Mouse (Mus musculus) midbrain, embryonic 14.5 days (tissue): Measurements from ENCODE around the gene Tfap4. TPM values are rescaled to one million over a fixed set of nuclear protein-coding genes. Genes with fewer than 3 reads are reported as not detected.
A peak's percentile ranks its signal among the peaks of the same experiment; 100 is the strongest.

ENCODE experiments used
- ATAC-seq: fragments of 200-750 bp; cut with Nextera tagmentation; 2 replicates; pipeline ENCODE4 v1.8.0; 2017; ENCODE audit warnings: moderate number of reproducible peaks, moderate library complexity; ENCODE audit not compliant: low FRiP score, low TSS enrichment
- DNase-seq: peaks from one replicate; pipeline ENCODE4 v3.0.0-alpha.2; 2015
- H3K27ac ChIP-seq: fragments of 300-500 bp; sonication (generic); replicated peaks from 2 replicates; pipeline ENCODE4 v1.5.1; 2014; ENCODE audit warnings: mild to moderate bottlenecking, low read depth, low read length, moderate library complexity
- H3K27me3 ChIP-seq: fragments of 300-500 bp; sonication (generic); 2 replicates; pipeline ENCODE4 v1.6.1; 2014; ENCODE audit warnings: low read length, control low read depth, mixed read lengths; ENCODE audit not compliant: control insufficient read depth, insufficient read depth
- H3K36me3 ChIP-seq: fragments of 300-500 bp; sonication (generic); 2 replicates; pipeline ENCODE4 v1.6.1; 2014; ENCODE audit warnings: low read length, control low read depth; ENCODE audit not compliant: control insufficient read depth, insufficient read depth
- H3K4me1 ChIP-seq: fragments of 300-500 bp; sonication (generic); 2 replicates; pipeline ENCODE4 v1.6.1; 2014; ENCODE audit warnings: mild to moderate bottlenecking, antibody characterized with exemption, low read length, control low read depth; ENCODE audit not compliant: control insufficient read depth, insufficient read depth
- H3K4me2 ChIP-seq: fragments of 300-500 bp; sonication (generic); 2 replicates; pipeline ENCODE4 v1.6.1; 2014; ENCODE audit warnings: mild to moderate bottlenecking, low read length, moderate library complexity
- H3K4me3 ChIP-seq: fragments of 300-500 bp; sonication (generic); replicated peaks from 2 replicates; pipeline ENCODE4 v1.5.1; 2014; ENCODE audit warnings: low read depth, low read length
- H3K9ac ChIP-seq: fragments of 300-500 bp; sonication (generic); replicated peaks from 2 replicates; pipeline ENCODE4 v1.6.1; 2014; ENCODE audit warnings: mild to moderate bottlenecking, low read length, moderate library complexity
- H3K9me3 ChIP-seq: fragments of 300-500 bp; sonication (generic); 2 replicates; pipeline ENCODE4 v1.6.1; 2016; ENCODE audit warnings: low read length, control low read depth, mixed read lengths; ENCODE audit not compliant: control insufficient read depth
- WGBS: fragments of 180-500 bp; shearing (Covaris S2); extraction: QIAGEN DNeasy Blood & Tissue Kit; methylation state at CpG from one replicate; pipeline ENCODE4 v1.1.7; 2014; 5-methylcytosine and 5-hydroxymethylcytosine counted together
- polyA plus RNA-seq: library from polyadenylated mRNA; unstranded; fragments of >200 nt; fragmentation: Nextera tagmentation; extraction: Ambion mirVana; gene quantifications from 2 replicates; pipeline ENCODE4 v1.2.1, GENCODE M21; 2014

The Tfap4 gene
- polyA plus RNA-seq = 7.2 and 8.9 TPM in 2 replicates

GRCm38 (mm10) chr16:4559715-4560144, at the start of gene Tfap4:
Gene Tfap4 (minus strand): TSS chr16:4559854.
- Histone ChIP-seq H3K36me3 (no peaks in the 10 kb centered on the region), H3K9me3 (no peaks in the 10 kb centered on the region), H3K27me3 (no peaks in the 10 kb centered on the region), H3K4me2 (peak within 1 kb of the TSS; percentile 90), H3K9ac (peak within 1 kb of the TSS; percentile 68), H3K27ac (peak within 1 kb of the TSS; percentile 93), H3K4me3 (peak within 1 kb of the TSS; percentile 70), H3K4me1 (peaks cover 9% of the 10 kb centered on the region)
- peak; percentile 91 for DNase-seq
- 0% methylated on average over 17 of the region's 17 CpGs for WGBS
- ATAC-seq = peak; percentile 37; the same call in 1 of the 2 replicates

GRCm38 (mm10) chr16:4608532-4609059, 48.9 kb upstream of the Tfap4 start:
- Histone ChIP-seq H3K36me3 (peaks cover 45% of the 10 kb centered on the region), H3K4me1 (peaks cover 31% of the 10 kb centered on the region), H3K9me3 (no peaks in the 10 kb centered on the region), H3K4me2 (no peak overlapping the region), H3K27me3 (no peaks in the 10 kb centered on the region), H3K4me3 (no peak overlapping the region), H3K9ac (no peak overlapping the region), H3K27ac (no peak overlapping the region)
- no peak for ATAC-seq
- no peak for DNase-seq
- WGBS = 87% methylated on average over 19 of the region's 19 CpGs

- Histone ChIP-seq H3K9me3 (no peaks in the 10 kb centered on the region), H3K36me3 (peaks cover 39% of the 10 kb centered on the region), H3K4me1 (peaks cover 33% of the 10 kb centered on the region), H3K9ac (no peak overlapping the region), H3K4me3 (no peak overlapping the region), H3K4me2 (no peak overlapping the region), H3K27me3 (no peaks in the 10 kb centered on the region), H3K27ac (no peak overlapping the region)
- DNase-seq = peak; percentile 93
- ATAC-seq = peak; percentile 53; the same call in 1 of the 2 replicates
- WGBS = 57% methylated on average over 9 of the region's 9 CpGs
Measured at GRCm38 (mm10) chr16:4607818-4608531, 48.3 kb upstream of the Tfap4 start.

DNA sequence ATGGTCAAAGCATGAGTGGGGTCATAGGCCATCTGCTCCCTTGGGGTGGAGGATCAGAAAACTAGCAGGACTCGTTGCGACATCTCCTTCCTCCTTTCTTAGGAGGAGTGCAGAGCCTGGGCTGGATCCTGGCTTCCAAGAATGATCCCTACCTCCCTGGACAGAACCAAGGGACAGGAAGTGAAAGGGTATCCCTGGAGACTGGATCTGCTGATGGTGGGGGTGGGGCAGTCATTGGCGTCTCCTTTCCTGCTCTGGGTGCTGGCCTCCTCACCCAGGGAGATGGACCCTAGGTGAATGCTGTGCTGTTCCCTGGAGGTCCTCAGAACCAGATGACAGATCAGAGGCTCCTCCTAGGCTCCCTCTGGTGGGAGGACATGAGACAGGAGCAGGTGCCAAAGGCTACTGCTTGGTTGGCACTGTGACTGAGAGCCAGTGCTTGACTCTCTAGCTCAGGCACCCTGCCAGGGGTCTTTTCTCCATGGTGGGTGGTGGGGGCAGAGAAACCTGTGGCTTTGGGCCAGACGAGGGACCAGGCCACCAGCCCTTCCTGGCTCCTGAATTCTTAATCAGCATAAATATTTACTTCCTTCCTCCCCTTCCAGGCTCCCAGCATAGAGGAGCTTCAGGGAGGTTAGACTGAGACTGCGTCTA, 46.9 kb upstream of the Tfap4 start:
- Histone ChIP-seq H3K27ac (no peak overlapping the region), H3K27me3 (no peaks in the 10 kb centered on the region), H3K36me3 (peaks cover 26% of the 10 kb centered on the region), H3K4me1 (peaks cover 41% of the 10 kb centered on the region), H3K9me3 (no peaks in the 10 kb centered on the region), H3K9ac (no peak overlapping the region), H3K4me2 (no peak overlapping the region), H3K4me3 (no peak overlapping the region)
- DNase-seq = peak; percentile 67
- peak; percentile 41; the same call in 1 of the 2 replicates for ATAC-seq
- 33% methylated on average over 5 of the region's 5 CpGs for WGBS

GRCm38 (mm10) chr16:4605514-4606131, 46.0 kb upstream of the Tfap4 start:
- Histone ChIP-seq H3K4me3 (no peak overlapping the region), H3K4me1 (peaks cover 45% of the 10 kb centered on the region), H3K9ac (no peak overlapping the region), H3K4me2 (no peak overlapping the region), H3K27me3 (no peaks in the 10 kb centered on the region), H3K9me3 (no peaks in the 10 kb centered on the region), H3K27ac (no peak overlapping the region), H3K36me3 (peaks cover 18% of the 10 kb centered on the region; the same call in 1 of the 2 replicates)
- no peak for DNase-seq
- no peak for ATAC-seq
- 43% methylated on average over 13 of the region's 13 CpGs for WGBS

GRCm38 (mm10) chr16:4604293-4604837, 44.7 kb upstream of the Tfap4 start:
- DNase-seq = no peak
- Histone ChIP-seq H3K4me1 (peaks cover 45% of the 10 kb centered on the region), H3K9ac (no peak overlapping the region), H3K4me2 (no peak overlapping the region), H3K4me3 (no peak overlapping the region), H3K9me3 (no peaks in the 10 kb centered on the region), H3K36me3 (peaks cover 8% of the 10 kb centered on the region; the same call in 1 of the 2 replicates), H3K27me3 (no peaks in the 10 kb centered on the region), H3K27ac (no peak overlapping the region)
- no peak for ATAC-seq
- WGBS = 75% methylated on average over 11 of the region's 11 CpGs

GRCm38 (mm10) chr16:4603453-4603837, 43.8 kb upstream of the Tfap4 start:
- Histone ChIP-seq H3K9me3 (no peaks in the 10 kb centered on the region), H3K9ac (no peak overlapping the region; the same call in 1 of the 2 replicates), H3K4me3 (no peak overlapping the region), H3K36me3 (no peaks in the 10 kb centered on the region), H3K4me2 (no peak overlapping the region), H3K27me3 (no peaks in the 10 kb centered on the region), H3K27ac (no peak overlapping the region), H3K4me1 (peaks cover 54% of the 10 kb centered on the region)
- DNase-seq (no peak), ATAC-seq (no peak)
- WGBS = 62% methylated on average over 1 of the region's 1 CpGs

GRCm38 (mm10) chr16:4602766-4603452, 43.3 kb upstream of the Tfap4 start:
- no peak overlapping the region for H3K4me3 ChIP-seq
- H3K4me2 ChIP-seq = no peak overlapping the region
- DNase-seq (no peak), ATAC-seq (no peak)
- H3K4me1 ChIP-seq = peaks cover 59% of the 10 kb centered on the region
- H3K27ac ChIP-seq = no peak overlapping the region; the same call in 1 of the 2 replicates
- no peaks in the 10 kb centered on the region for H3K9me3 ChIP-seq
- H3K27me3 ChIP-seq = no peaks in the 10 kb centered on the region
- no peaks in the 10 kb centered on the region for H3K36me3 ChIP-seq
- no peak overlapping the region; the same call in 1 of the 2 replicates for H3K9ac ChIP-seq
- 36% methylated on average over 7 of the region's 7 CpGs for WGBS
